Mouse (Mus musculus) neural tube, embryonic 15.5 days (tissue): ENCODE results near the gene Prkca. TPM values are rescaled to one million over a fixed set of nuclear protein-coding genes. Genes with fewer than 3 reads are reported as not detected.

Source experiments
- ATAC-seq: fragments of 200-750 bp; cut with Nextera tagmentation; 2 replicates; pipeline ENCODE4 v1.8.0; 2017; ENCODE audit warnings: mild to moderate bottlenecking, moderate TSS enrichment, moderate library complexity; ENCODE audit not compliant: low FRiP score
- H3K27ac ChIP-seq: fragments of 300-500 bp; sonication (generic); replicated peaks from 2 replicates; pipeline ENCODE4 v1.5.1; 2015; ENCODE audit warnings: mild to moderate bottlenecking, inconsistent platforms
- H3K27me3 ChIP-seq: fragments of 300-500 bp; sonication (generic); replicated peaks from 2 replicates; pipeline ENCODE4 v1.6.1; 2015; ENCODE audit warnings: inconsistent platforms
- H3K36me3 ChIP-seq: fragments of 300-500 bp; sonication (generic); 2 replicates; pipeline ENCODE4 v1.6.1; 2015; ENCODE audit warnings: inconsistent platforms
- H3K4me1 ChIP-seq: fragments of 300-500 bp; sonication (generic); 2 replicates; pipeline ENCODE4 v1.6.1; 2015; ENCODE audit warnings: inconsistent platforms
- H3K4me2 ChIP-seq: fragments of 300-500 bp; sonication (generic); 2 replicates; pipeline ENCODE4 v1.6.1; 2015; ENCODE audit warnings: inconsistent platforms, mild to moderate bottlenecking, moderate library complexity
- H3K4me3 ChIP-seq: fragments of 300-500 bp; sonication (generic); replicated peaks from 2 replicates; pipeline ENCODE4 v1.5.1; 2015; ENCODE audit warnings: mild to moderate bottlenecking, inconsistent platforms
- H3K9ac ChIP-seq: fragments of 300-500 bp; sonication (generic); replicated peaks from 2 replicates; pipeline ENCODE4 v1.6.1; 2015; ENCODE audit warnings: mild to moderate bottlenecking, inconsistent platforms
- H3K9me3 ChIP-seq: fragments of 300-500 bp; sonication (generic); replicated peaks from 2 replicates; pipeline ENCODE4 v1.6.1; 2016; ENCODE audit warnings: inconsistent platforms
- WGBS: fragments of 180-500 bp; shearing (Covaris S2); methylation state at CpG from one replicate; pipeline ENCODE4 v1.1.7; 2015; ENCODE audit warnings: mixed read lengths; 5-methylcytosine and 5-hydroxymethylcytosine counted together
- polyA plus RNA-seq: library from polyadenylated mRNA; unstranded; fragments of >200 nt; fragmentation: Nextera tagmentation; extraction: Ambion mirVana; gene quantifications from 2 replicates; pipeline ENCODE4 v1.2.1, GENCODE M21; 2015

The Prkca gene
- polyA plus RNA-seq, 1 experiment from 2014 or later, result 9.1 TPM

- H3K27me3 ChIP-seq, result no peaks in the 10 kb centered on the region
- no peak for ATAC-seq
- no peak overlapping the region for H3K4me3 ChIP-seq
- no peak overlapping the region for H3K27ac ChIP-seq
- H3K9ac ChIP-seq, result no peak overlapping the region
- no peaks in the 10 kb centered on the region for H3K4me1 ChIP-seq
- no peaks in the 10 kb centered on the region for H3K36me3 ChIP-seq
- H3K4me2 ChIP-seq, result no peak overlapping the region
- 89% methylated on average over 6 of the region's 6 CpGs for WGBS
- H3K9me3 ChIP-seq, result no peaks in the 10 kb centered on the region
Observed at GRCm38 (mm10) chr11:108190298-108190697, 153.4 kb downstream of the Prkca start.

GRCm38 (mm10) chr11:108189362-108189761, 154.4 kb downstream of the Prkca start:
- H3K36me3 ChIP-seq, result no peaks in the 10 kb centered on the region
- no peak overlapping the region for H3K9ac ChIP-seq
- WGBS, result 84% methylated on average over 3 of the region's 3 CpGs
- H3K27ac ChIP-seq, result no peak overlapping the region
- H3K4me2 ChIP-seq, result no peak overlapping the region
- H3K9me3 ChIP-seq, result no peaks in the 10 kb centered on the region
- no peaks in the 10 kb centered on the region for H3K4me1 ChIP-seq
- H3K27me3 ChIP-seq, result no peaks in the 10 kb centered on the region
- no peak for ATAC-seq
- H3K4me3 ChIP-seq, result no peak overlapping the region

GRCm38 (mm10) chr11:108182421-108182820, 161.3 kb downstream of the Prkca start:
- H3K9me3 ChIP-seq, result no peaks in the 10 kb centered on the region
- H3K9ac ChIP-seq, result no peak overlapping the region
- no peak overlapping the region for H3K4me3 ChIP-seq
- 85% methylated on average over 5 of the region's 5 CpGs for WGBS
- no peaks in the 10 kb centered on the region for H3K36me3 ChIP-seq
- peaks cover 14% of the 10 kb centered on the region for H3K4me1 ChIP-seq
- H3K27me3 ChIP-seq, result no peaks in the 10 kb centered on the region
- H3K4me2 ChIP-seq, result no peak overlapping the region
- ATAC-seq, result no peak
- no peak overlapping the region for H3K27ac ChIP-seq

- no peak for ATAC-seq
- no peaks in the 10 kb centered on the region for H3K27me3 ChIP-seq
- no peak overlapping the region for H3K4me3 ChIP-seq
- H3K4me1 ChIP-seq, result peaks cover 14% of the 10 kb centered on the region
- 0 out of 2 replicates have a peak overlapping the region, but pooled peaks have one; percentile 9 for H3K27ac ChIP-seq
- WGBS, result 37% methylated on average over 10 of the region's 10 CpGs
- no peaks in the 10 kb centered on the region for H3K9me3 ChIP-seq
- no peak overlapping the region for H3K4me2 ChIP-seq
- H3K36me3 ChIP-seq, result no peaks in the 10 kb centered on the region
- no peak overlapping the region for H3K9ac ChIP-seq
Observed at GRCm38 (mm10) chr11:108181012-108181713, 162.6 kb downstream of the Prkca start.

- H3K4me1 ChIP-seq, result peaks cover 19% of the 10 kb centered on the region
- 84% methylated on average over 5 of the region's 5 CpGs for WGBS
- no peak overlapping the region for H3K27ac ChIP-seq
- H3K36me3 ChIP-seq, result no peaks in the 10 kb centered on the region
- ATAC-seq, result no peak
- H3K9ac ChIP-seq, result no peak overlapping the region
- H3K4me2 ChIP-seq, result no peak overlapping the region
- H3K9me3 ChIP-seq, result no peaks in the 10 kb centered on the region
- no peaks in the 10 kb centered on the region for H3K27me3 ChIP-seq
- no peak overlapping the region for H3K4me3 ChIP-seq
Observed at GRCm38 (mm10) chr11:108178802-108179201, 164.9 kb downstream of the Prkca start.

- H3K9me3 ChIP-seq, result no peaks in the 10 kb centered on the region
- no peak for ATAC-seq
- H3K4me3 ChIP-seq, result no peak overlapping the region
- H3K9ac ChIP-seq, result no peak overlapping the region
- H3K4me2 ChIP-seq, result no peak overlapping the region
- WGBS, result 98% methylated on average over 3 of the region's 3 CpGs
- H3K36me3 ChIP-seq, result no peaks in the 10 kb centered on the region
- H3K27me3 ChIP-seq, result no peaks in the 10 kb centered on the region
- no peak overlapping the region for H3K27ac ChIP-seq
- peaks cover 23% of the 10 kb centered on the region for H3K4me1 ChIP-seq
Observed at GRCm38 (mm10) chr11:108178258-108178657, 165.5 kb downstream of the Prkca start.

- no peak overlapping the region for H3K4me3 ChIP-seq
- no peaks in the 10 kb centered on the region for H3K36me3 ChIP-seq
- no peak overlapping the region for H3K9ac ChIP-seq
- WGBS, result 83% methylated on average over 5 of the region's 5 CpGs
- H3K27me3 ChIP-seq, result no peaks in the 10 kb centered on the region
- H3K27ac ChIP-seq, result no peak overlapping the region
- peaks cover 29% of the 10 kb centered on the region for H3K4me1 ChIP-seq
- H3K4me2 ChIP-seq, result no peak overlapping the region
- ATAC-seq, result no peak
- no peaks in the 10 kb centered on the region for H3K9me3 ChIP-seq
Observed at GRCm38 (mm10) chr11:108176715-108177114, 167.0 kb downstream of the Prkca start.

- Histone ChIP-seq H3K27ac (peak overlapping the region; percentile 18; the same call in 1 of the 2 replicates), H3K36me3 (no peaks in the 10 kb centered on the region), H3K4me1 (peaks cover 19% of the 10 kb centered on the region), H3K27me3 (no peaks in the 10 kb centered on the region), H3K9ac (no peak overlapping the region), H3K4me3 (no peak overlapping the region), H3K4me2 (no peak overlapping the region), H3K9me3 (no peaks in the 10 kb centered on the region)
- 55% methylated on average over 5 of the region's 5 CpGs for WGBS
- ATAC-seq, result peak; percentile 76; the same call in 1 of the 2 replicates
Observed at GRCm38 (mm10) chr11:108171917-108172316, 171.8 kb downstream of the Prkca start.

GRCm38 (mm10) chr11:108171260-108171659, 172.5 kb downstream of the Prkca start:
- ATAC-seq, result no peak
- 0 out of 2 replicates have a peak overlapping the region, but pooled peaks have one; percentile 18 for H3K27ac ChIP-seq
- 95% methylated on average over 6 of the region's 6 CpGs for WGBS
- H3K4me3 ChIP-seq, result no peak overlapping the region
- H3K4me1 ChIP-seq, result peaks cover 19% of the 10 kb centered on the region
- H3K27me3 ChIP-seq, result no peaks in the 10 kb centered on the region
- no peaks in the 10 kb centered on the region for H3K36me3 ChIP-seq
- no peak overlapping the region for H3K9ac ChIP-seq
- no peak overlapping the region for H3K4me2 ChIP-seq
- no peaks in the 10 kb centered on the region for H3K9me3 ChIP-seq

GRCm38 (mm10) chr11:108170107-108170506, 173.6 kb downstream of the Prkca start:
- H3K9me3 ChIP-seq, result no peaks in the 10 kb centered on the region

GRCm38 (mm10) chr11:108165725-108166124, 178.0 kb downstream of the Prkca start:
- peaks cover 16% of the 10 kb centered on the region; the same call in 1 of the 2 replicates for H3K4me1 ChIP-seq
- no peak overlapping the region for H3K9ac ChIP-seq
- no peak for ATAC-seq
- H3K4me2 ChIP-seq, result no peak overlapping the region
- H3K36me3 ChIP-seq, result no peaks in the 10 kb centered on the region
- no peaks in the 10 kb centered on the region for H3K9me3 ChIP-seq
- H3K27ac ChIP-seq, result no peak overlapping the region
- no peaks in the 10 kb centered on the region for H3K27me3 ChIP-seq
- H3K4me3 ChIP-seq, result no peak overlapping the region
- WGBS, result 56% methylated on average over 9 of the region's 9 CpGs

More at GRCm38 (mm10) chr11:108170107-108170506, 173.6 kb downstream of the Prkca start:
- Histone ChIP-seq H3K4me3 (no peak overlapping the region), H3K9ac (no peak overlapping the region), H3K27me3 (no peaks in the 10 kb centered on the region), H3K4me1 (peaks cover 29% of the 10 kb centered on the region), H3K4me2 (no peak overlapping the region), H3K27ac (no peak overlapping the region), H3K36me3 (no peaks in the 10 kb centered on the region)
- 90% methylated on average over 3 of the region's 3 CpGs for WGBS
- ATAC-seq, result no peak

GRCm38 (mm10) chr11:108162639-108163038, 181.1 kb downstream of the Prkca start:
- H3K9ac ChIP-seq, result no peak overlapping the region
- no peaks in the 10 kb centered on the region for H3K36me3 ChIP-seq
- H3K9me3 ChIP-seq, result no peaks in the 10 kb centered on the region
- no peak overlapping the region; the same call in 1 of the 2 replicates for H3K27ac ChIP-seq
- 65% methylated on average over 1 of the region's 1 CpGs for WGBS
- no peaks in the 10 kb centered on the region for H3K27me3 ChIP-seq
- H3K4me2 ChIP-seq, result no peak overlapping the region
- ATAC-seq, result no peak
- peaks cover 16% of the 10 kb centered on the region; the same call in 1 of the 2 replicates for H3K4me1 ChIP-seq
- no peak overlapping the region for H3K4me3 ChIP-seq
